Comparison of ENCODE assay signal across 22 mouse cellular contexts in genomic region chr1:22279954-22280353, GRCm38 (mm10).
DNase-seq lines count a peak whose midpoint lies in the region; ATAC-seq and TF ChIP-seq lines count a peak whose summit lies in the region.
"Had no signal": no experiment of that assay in that cellular context is flagged by ENCODE, and none has a peak within 500 bp of the region (broad histone marks: within the 10 kb centered on the region; RNA-seq: fewer than 3 reads in every experiment).

No protein-coding gene starts in this region.

- TF ChIP-seq CTCF in MEL (IDR thresholded peaks at IDR 0.05 in 2 of 3, conservative IDR thresholded peaks at IDR 0.05 in 1 of 3; ENCODE audit: control insufficient read depth in 1 of 3, insufficient read depth in 1 of 3, low read depth in 2 of 3, low read length in 3 of 3, poor library complexity in 1 of 3, severe bottlenecking in 1 of 3) = no peak
- no peak for TF ChIP-seq CTCF in cerebellum, adult 2 months (IDR thresholded peaks at IDR 0.05; ENCODE audit: borderline replicate concordance, insufficient read depth, low read depth, low read length)

- WGBS in forebrain, embryonic 10.5 days = 88% methylated on average over 1 of the region's 1 CpGs
- WGBS in cerebellum, adult 2 months = 82% methylated on average over 1 of the region's 1 CpGs

- no peaks in the 10 kb centered on the region for H3K79me2 ChIP-seq in MEL (ENCODE audit: control insufficient read depth, insufficient read depth, low read length, poor library complexity)

- H3K9ac ChIP-seq in MEL (ENCODE audit: control insufficient read depth, low read depth, low read length, poor library complexity, severe bottlenecking) = no peak overlapping the region
- H3K9ac ChIP-seq: embryonic facial prominence, embryonic 12.5 days; forebrain, embryonic 12.5 days had no signal

- TF ChIP-seq EP300 in MEL (IDR thresholded peaks at IDR 0.05; ENCODE audit: low read depth in 1 of 2, low read length in 2 of 2) = no peak

- intact Hi-C loops in left cerebral cortex, postnatal 4 days (cut with DNase I) = no loop called here

- no peak for TF ChIP-seq POLR2A in MEL (IDR thresholded peaks at IDR 0.05; ENCODE audit: control insufficient read depth in 1 of 2, insufficient read depth in 1 of 2, low read depth in 1 of 2, low read length in 2 of 2, poor library complexity in 1 of 2)
- TF ChIP-seq POLR2A in cerebellum, adult 2 months (IDR thresholded peaks at IDR 0.05; ENCODE audit: borderline replicate concordance, insufficient read depth, low read length) = no peak

- no peak overlapping the region for H3K4me3 ChIP-seq in MEL (ENCODE audit: control insufficient read depth in 1 of 2, insufficient read depth in 1 of 2, low read depth in 2 of 2, low read length in 2 of 2)
- H3K4me3 ChIP-seq in forebrain, embryonic 10.5 days = no peak overlapping the region
- H3K4me3 ChIP-seq in cerebellum, adult 2 months (replicated peaks; ENCODE audit: insufficient read depth, low read depth, low read length) = no peak overlapping the region
- H3K4me3 ChIP-seq: embryonic facial prominence, embryonic 10.5 days; embryonic facial prominence, embryonic 12.5 days; forebrain, embryonic 12.5 days had no signal

- H3K9me3 ChIP-seq in MEL (replicated peaks; ENCODE audit: insufficient read depth, low read length) = no peaks in the 10 kb centered on the region
- H3K9me3 ChIP-seq in forebrain, embryonic 10.5 days = no peaks in the 10 kb centered on the region
- H3K9me3 ChIP-seq: embryonic facial prominence, embryonic 10.5 days; embryonic facial prominence, embryonic 12.5 days; forebrain, embryonic 12.5 days; G1E had no signal

- H3K4me1 ChIP-seq in MEL (ENCODE audit: control insufficient read depth in 1 of 2, insufficient read depth in 2 of 2, low read length in 2 of 2) = no peaks in the 10 kb centered on the region
- H3K4me1 ChIP-seq in forebrain, embryonic 10.5 days = no peaks in the 10 kb centered on the region
- no peaks in the 10 kb centered on the region for H3K4me1 ChIP-seq in cerebellum, adult 2 months (ENCODE audit: control insufficient read depth, insufficient read depth, low read length)
- H3K4me1 ChIP-seq: embryonic facial prominence, embryonic 10.5 days; embryonic facial prominence, embryonic 12.5 days; forebrain, embryonic 12.5 days had no signal

- peak; percentile 74 for ATAC-seq in common myeloid progenitor, adult 5-6 weeks (replicated peaks; ENCODE audit: low read depth, poor library complexity, severe bottlenecking)
- ATAC-seq in hematopoietic stem cell, adult 5-6 weeks (replicated peaks in 1 of 2; ENCODE audit: insufficient read depth in 1 of 2, low FRiP score in 2 of 2, low TSS enrichment in 1 of 2, low read depth in 1 of 2, poor library complexity in 2 of 2, severe bottlenecking in 2 of 2) = peak; percentile 56 to 60; a peak in 3 of 4 replicates
- ATAC-seq: forebrain, embryonic 14.5 days; forebrain, embryonic 16.5 days had no signal

- peak; percentile 2 for DNase-seq in A20 (ENCODE audit: low read depth, low spot score)
- peak; percentile 8 for DNase-seq in MEL (ENCODE audit: low read depth, low spot score)
- no peak for DNase-seq in forebrain, embryonic 10.5 days (ENCODE audit: extremely low spot score, low spot score)
- DNase-seq in frontal cortex, postnatal 10 days (ENCODE audit: low spot score in 2 of 2) = no peak
- DNase-seq in cerebellum, adult 2 months = no peak
- no peak for DNase-seq in left cerebral cortex, postnatal 4 days
- DNase-seq: adrenal gland, adult 2 months; adrenal gland, postnatal 10 days; adrenal gland, postnatal 25 days; cerebellum, adult 11-12 months; cerebellum, adult 8-10 months; cerebellum, adult 9-11 months; cerebellum, postnatal 14 days; cerebellum, postnatal 36 days had no signal

- no peak for TF ChIP-seq RAD21 in MEL (IDR thresholded peaks at IDR 0.05; ENCODE audit: low read depth, low read length)

- no peaks in the 10 kb centered on the region for H3K27me3 ChIP-seq in MEL (ENCODE audit: control insufficient read depth in 1 of 2, insufficient read depth in 2 of 2, low read length in 2 of 2)
- H3K27me3 ChIP-seq in forebrain, embryonic 10.5 days (ENCODE audit: poor library complexity, severe bottlenecking) = no peaks in the 10 kb centered on the region
- H3K27me3 ChIP-seq in cerebellum, adult 2 months (ENCODE audit: control insufficient read depth, insufficient read depth, low read length) = no peaks in the 10 kb centered on the region
- H3K27me3 ChIP-seq: embryonic facial prominence, embryonic 12.5 days; forebrain, embryonic 12.5 days had no signal

- no peak overlapping the region for H3K27ac ChIP-seq in MEL (ENCODE audit: control insufficient read depth, low read depth, low read length)
- H3K27ac ChIP-seq in forebrain, embryonic 10.5 days = no peak overlapping the region
- no peak overlapping the region for H3K27ac ChIP-seq in cerebellum, adult 2 months (ENCODE audit: insufficient read depth, low read length)
- H3K27ac ChIP-seq: embryonic facial prominence, embryonic 10.5 days; embryonic facial prominence, embryonic 12.5 days; forebrain, embryonic 12.5 days had no signal

- no peaks in the 10 kb centered on the region for H3K36me3 ChIP-seq in MEL (ENCODE audit: control insufficient read depth in 1 of 2, insufficient read depth in 2 of 2, low read length in 2 of 2)
- H3K36me3 ChIP-seq in forebrain, embryonic 10.5 days (replicated peaks) = no peaks in the 10 kb centered on the region
- H3K36me3 ChIP-seq: embryonic facial prominence, embryonic 10.5 days; embryonic facial prominence, embryonic 12.5 days; forebrain, embryonic 12.5 days; G1E had no signal

TF ChIP-seq in MEL, 35 proteins besides CTCF, POLR2A, EP300 and RAD21:
- TF ChIP-seq MAZ (IDR thresholded peaks at IDR 0.05; ENCODE audit: low read depth, low read length) (no peak), TBP (IDR thresholded peaks at IDR 0.05; ENCODE audit: low read depth, low read length) (no peak), ZMIZ1 (IDR thresholded peaks at IDR 0.05; ENCODE audit: low read depth, low read length) (no peak), RCOR1 (IDR thresholded peaks at IDR 0.05; ENCODE audit: low read depth, low read length) (no peak), KAT2A (conservative IDR thresholded peaks at IDR 0.05; ENCODE audit: low read depth, low read length) (no peak), CHD1 (IDR thresholded peaks at IDR 0.05; ENCODE audit: low read depth, low read length) (no peak), UBTF (IDR thresholded peaks at IDR 0.05; ENCODE audit: borderline replicate concordance, insufficient read depth, low read depth, low read length) (no peak), CHD2 (IDR thresholded peaks at IDR 0.05; ENCODE audit: low read length) (no peak), GATA1 (IDR thresholded peaks at IDR 0.05; ENCODE audit: low read depth, low read length) (no peak), ZC3H11A (IDR thresholded peaks at IDR 0.05; ENCODE audit: low read depth, low read length) (no peak), MAX (IDR thresholded peaks at IDR 0.05; ENCODE audit: low read length) (no peak), ZKSCAN1 (IDR thresholded peaks at IDR 0.05; ENCODE audit: low read depth, low read length) (no peak), MEF2A (IDR thresholded peaks at IDR 0.05; ENCODE audit: extremely low read depth, insufficient replicate concordance, low read depth, low read length, poor library complexity, severe bottlenecking) (no peak), GABPA (IDR thresholded peaks at IDR 0.05; ENCODE audit: low read depth, low read length) (no peak), TAL1 (IDR thresholded peaks at IDR 0.05; ENCODE audit: low read length) (no peak), HCFC1 (IDR thresholded peaks at IDR 0.05; ENCODE audit: low read depth, low read length) (no peak)

Comparison
In these comparisons a context has a peak if more than half of its experiments do, and no peak if none do; other contexts are left out.
1. DNase-seq: peak in A20 (single experiment) and MEL (single experiment); none in forebrain, embryonic 10.5 days (single experiment), frontal cortex, postnatal 10 days (0 of 2), cerebellum, adult 2 months (0 of 2) and left cerebral cortex, postnatal 4 days (single experiment).